Mouse (Mus musculus) E14TG2a.4 (cell line): ENCODE data around the gene Slc35c2.

Source experiments
- H3K27me3 ChIP-seq: 2 replicates; pipeline ENCODE4 v1.6.1; 2014; ENCODE audit warnings: low read length, control low read depth; ENCODE audit not compliant: insufficient read depth
- H3K36me3 ChIP-seq: 2 replicates; pipeline ENCODE4 v1.6.1; 2014; ENCODE audit warnings: low read length, control low read depth; ENCODE audit not compliant: insufficient read depth
- H3K4me1 ChIP-seq: replicated peaks from 2 replicates; pipeline ENCODE4 v1.6.1; 2014; ENCODE audit warnings: low read depth, low read length, control low read depth
- H3K4me3 ChIP-seq: replicated peaks from 2 replicates; pipeline ENCODE4 v1.5.1; 2014; ENCODE audit warnings: mild to moderate bottlenecking, low read length
- H3K9me3 ChIP-seq: 2 replicates; pipeline ENCODE4 v1.6.1; 2014; ENCODE audit warnings: low read length, control low read depth
- CTCF ChIP-seq: conservative IDR thresholded peaks from 2 replicates; pipeline ENCODE4 v1.5.1; 2014; ENCODE audit warnings: low read length
- NANOG ChIP-seq: IDR thresholded peaks from 2 replicates; pipeline ENCODE4 v1.6.1; 2014; ENCODE audit warnings: borderline replicate concordance, low read length, mixed read lengths
- POU5F1 ChIP-seq: IDR thresholded peaks from 2 replicates; pipeline ENCODE4 v1.6.1; 2014; ENCODE audit warnings: low read length, borderline replicate concordance

Gene Slc35c2

GRCm38 (mm10) chr2:165287202-165287984, at the start of gene Slc35c2:
Slc35c2 (minus strand) TSS chr2:165287869.
- TF ChIP-seq POU5F1 (no peak), CTCF (no peak), NANOG (no peak)
- H3K4me1 ChIP-seq = peaks cover 66% of the 10 kb centered on the region
- H3K4me3 ChIP-seq = peak within 1 kb of the TSS; percentile 90
- H3K9me3 ChIP-seq = no peaks in the 10 kb centered on the region
- no peaks in the 10 kb centered on the region for H3K27me3 ChIP-seq
- H3K36me3 ChIP-seq = peaks cover 48% of the 10 kb centered on the region

GRCm38 (mm10) chr2:165337191-165337590, 49.5 kb upstream of the Slc35c2 start:
- TF ChIP-seq POU5F1 (no peak), CTCF (peak; percentile 53)

GRCm38 (mm10) chr2:165332610-165333210, 45.0 kb upstream of the Slc35c2 start:
- Histone ChIP-seq H3K27me3 (peaks cover 13% of the 10 kb centered on the region), H3K4me3 (no peak overlapping the region), H3K9me3 (no peaks in the 10 kb centered on the region), H3K36me3 (no peaks in the 10 kb centered on the region), H3K4me1 (peaks cover 7% of the 10 kb centered on the region)
- TF ChIP-seq POU5F1 (no peak), NANOG (no peak), CTCF (no peak)

More at GRCm38 (mm10) chr2:165337191-165337590, 49.5 kb upstream of the Slc35c2 start:
- no peak overlapping the region for H3K4me3 ChIP-seq
- peaks cover 7% of the 10 kb centered on the region for H3K4me1 ChIP-seq
- no peaks in the 10 kb centered on the region for H3K9me3 ChIP-seq
- peaks cover 10% of the 10 kb centered on the region; the same call in 1 of the 2 replicates for H3K27me3 ChIP-seq
- no peaks in the 10 kb centered on the region for H3K36me3 ChIP-seq

GRCm38 (mm10) chr2:165329703-165330102, 42.0 kb upstream of the Slc35c2 start:
- TF ChIP-seq NANOG (no peak), CTCF (no peak), POU5F1 (no peak)

GRCm38 (mm10) chr2:165328746-165329145, 41.1 kb upstream of the Slc35c2 start:
- H3K36me3 ChIP-seq = peaks cover 2% of the 10 kb centered on the region; the same call in 1 of the 2 replicates
- H3K9me3 ChIP-seq = no peaks in the 10 kb centered on the region
- TF ChIP-seq POU5F1 (no peak), CTCF (no peak), NANOG (no peak)
- H3K4me3 ChIP-seq = no peak overlapping the region
- peaks cover 34% of the 10 kb centered on the region for H3K4me1 ChIP-seq
- H3K27me3 ChIP-seq = peaks cover 13% of the 10 kb centered on the region

More at GRCm38 (mm10) chr2:165329703-165330102, 42.0 kb upstream of the Slc35c2 start:
- Histone ChIP-seq H3K4me1 (peaks cover 25% of the 10 kb centered on the region), H3K27me3 (peaks cover 13% of the 10 kb centered on the region), H3K36me3 (no peaks in the 10 kb centered on the region), H3K9me3 (no peaks in the 10 kb centered on the region), H3K4me3 (no peak overlapping the region)

GRCm38 (mm10) chr2:165327386-165327785, 39.7 kb upstream of the Slc35c2 start:
- no peaks in the 10 kb centered on the region for H3K9me3 ChIP-seq
- peak overlapping the region; percentile 91 for H3K4me3 ChIP-seq
- H3K27me3 ChIP-seq = peaks cover 13% of the 10 kb centered on the region
- peaks cover 8% of the 10 kb centered on the region; the same call in 1 of the 2 replicates for H3K36me3 ChIP-seq
- H3K4me1 ChIP-seq = peaks cover 42% of the 10 kb centered on the region
- TF ChIP-seq POU5F1 (no peak), CTCF (no peak)

- Histone ChIP-seq H3K4me1 (peaks cover 49% of the 10 kb centered on the region), H3K4me3 (peak within 1 kb of the TSS; percentile 91), H3K9me3 (no peaks in the 10 kb centered on the region), H3K27me3 (peaks cover 13% of the 10 kb centered on the region), H3K36me3 (peaks cover 10% of the 10 kb centered on the region)
- TF ChIP-seq NANOG (no peak), CTCF (no peak), POU5F1 (no peak)
Measured at GRCm38 (mm10) chr2:165326304-165327190, 38.9 kb upstream of the Slc35c2 start, which contains the start of gene Elmo2. Elmo2 (minus strand) TSS chr2:165326479.
